Comparison of ENCODE assay signal across 8 mouse cellular contexts in the genomic region with DNA sequence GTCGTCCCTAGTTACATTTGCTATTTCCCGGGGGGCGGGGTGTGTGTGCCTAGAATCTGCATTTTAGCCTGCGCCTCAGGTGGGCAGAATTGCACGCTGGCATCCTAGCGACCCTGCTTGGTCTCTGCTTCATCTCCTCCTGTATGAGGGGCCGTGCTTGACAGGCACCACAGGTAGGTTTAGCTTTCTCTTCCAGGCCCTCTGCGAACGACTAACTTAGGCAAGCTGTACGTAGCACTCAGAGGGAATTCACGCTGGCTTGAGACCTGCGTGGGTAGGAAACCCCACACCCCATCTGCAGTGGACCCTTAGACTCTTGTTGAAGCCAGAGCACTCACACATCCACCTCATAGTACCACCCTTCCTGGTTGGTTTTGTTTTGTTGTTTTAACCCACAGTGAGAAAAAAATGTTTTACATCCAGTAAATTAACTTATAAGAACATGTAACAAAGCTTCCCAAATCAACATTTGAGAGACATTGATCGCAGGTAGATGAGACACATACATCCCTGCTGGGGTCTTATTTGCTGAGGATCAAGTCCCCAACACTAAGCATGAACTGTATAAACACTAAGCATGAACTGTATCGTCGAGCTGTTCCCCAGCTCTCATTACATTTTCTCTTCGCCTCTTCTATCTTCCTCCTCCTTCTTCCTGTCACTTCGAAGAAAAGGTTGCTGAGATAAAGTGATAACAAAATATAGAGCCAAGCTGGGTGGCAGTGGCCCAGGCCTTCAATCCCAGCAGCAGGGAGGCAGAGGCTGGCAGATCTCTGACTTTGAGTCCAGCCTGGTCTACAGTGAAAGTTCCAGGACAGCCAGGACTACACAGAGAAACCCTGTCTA. TPM values are rescaled to one million over a fixed set of nuclear protein-coding genes. Genes with fewer than 3 reads are reported as not detected.
A peak's percentile ranks its signal among the peaks of the same experiment; 100 is the strongest.
DNase-seq lines count a peak whose midpoint lies in the region; ATAC-seq and TF ChIP-seq lines count a peak whose summit lies in the region.

No protein-coding gene starts in this region.

- H3K9me3 ChIP-seq in liver, embryonic 11.5 days (ENCODE audit: control insufficient read depth, low read length), result no peaks in the 10 kb centered on the region

- peak overlapping the region; percentile 89 for H3K4me3 ChIP-seq in cerebellum, adult 2 months (replicated peaks; ENCODE audit: insufficient read depth, low read depth, low read length)
- H3K4me3 ChIP-seq in liver, embryonic 11.5 days (ENCODE audit: low read depth, low read length), result peak overlapping the region; percentile 72

- H3K27me3 ChIP-seq in cerebellum, adult 2 months (ENCODE audit: control insufficient read depth, insufficient read depth, low read length), result no peaks in the 10 kb centered on the region
- H3K27me3 ChIP-seq in liver, embryonic 11.5 days (replicated peaks; ENCODE audit: control insufficient read depth, insufficient read depth, low read length), result peaks cover 4% of the 10 kb centered on the region; the same call in 1 of the 2 replicates

- no peak for TF ChIP-seq CTCF in cerebellum, adult 2 months (IDR thresholded peaks at IDR 0.05; ENCODE audit: borderline replicate concordance, insufficient read depth, low read depth, low read length)

- H3K4me1 ChIP-seq in cerebellum, adult 2 months (ENCODE audit: control insufficient read depth, insufficient read depth, low read length), result peaks cover 18% of the 10 kb centered on the region
- H3K4me1 ChIP-seq in liver, embryonic 11.5 days (replicated peaks; ENCODE audit: control insufficient read depth, insufficient read depth, low read length), result peaks cover 30% of the 10 kb centered on the region

- no peak for ATAC-seq in liver, embryonic 11.5 days (replicated peaks; ENCODE audit: low FRiP score)

- no peaks in the 10 kb centered on the region for H3K36me3 ChIP-seq in liver, embryonic 11.5 days (ENCODE audit: control insufficient read depth, insufficient read depth, low read length)

- peak overlapping the region; percentile 77 for H3K9ac ChIP-seq in liver, embryonic 11.5 days (ENCODE audit: low read depth, low read length)

- H3K4me2 ChIP-seq in liver, embryonic 11.5 days, result peak overlapping the region; percentile 95

- no peak for DNase-seq in cerebellum, adult 2 months
- DNase-seq in cerebellum, adult 8-10 months, result no peak
- peak; percentile 40 to 46 for DNase-seq in spleen, postnatal 10 days (ENCODE audit: low spot score in 2 of 2)
- DNase-seq in spleen, postnatal 4 days (ENCODE audit: low spot score in 2 of 2), result no peak
- no peak for DNase-seq in liver, embryonic 11.5 days (ENCODE audit: low spot score)
- DNase-seq in thymus, postnatal 4 days, result peak; percentile 56
- no peak for DNase-seq in right cerebral cortex, postnatal 25 days
- DNase-seq in frontal cortex, adult 2 months (ENCODE audit: extremely low spot score in 1 of 2, low spot score in 1 of 2), result no peak

- H3K27ac ChIP-seq in cerebellum, adult 2 months (ENCODE audit: insufficient read depth, low read length), result peak overlapping the region; percentile 52
- H3K27ac ChIP-seq in liver, embryonic 11.5 days (ENCODE audit: low read depth, low read length), result peak overlapping the region; percentile 82

- no peak for TF ChIP-seq POLR2A in cerebellum, adult 2 months (IDR thresholded peaks at IDR 0.05; ENCODE audit: borderline replicate concordance, insufficient read depth, low read length)

- 24% methylated on average over 17 of the region's 17 CpGs for WGBS in cerebellum, adult 2 months
- 23% methylated on average over 17 of the region's 17 CpGs for WGBS in liver, embryonic 11.5 days

RNA-seq across cellular contexts. Expression of gene Sp2, which starts 4.1 kb away (rescaled TPM):
- 15.4 and 18.4 TPM in 2 replicates for polyA plus RNA-seq in cerebellum, adult 2 months (2012; rRNA removed)
- 18.3 and 18.9 TPM in 2 replicates for polyA plus RNA-seq in liver, embryonic 11.5 days (2014; fragmentation: Nextera tagmentation; extraction: Ambion mirVana)
- polyA plus RNA-seq in frontal cortex, adult 2 months (2012; rRNA removed), result 11.5 and 12.1 TPM in 2 replicates

RNA-seq across cellular contexts. Expression of gene Sp6, which starts 34.6 kb away (rescaled TPM):
- polyA plus RNA-seq in cerebellum, adult 2 months (2012; rRNA removed), result 1.4 and 2.1 TPM in 2 replicates
- polyA plus RNA-seq in liver, embryonic 11.5 days (2014; fragmentation: Nextera tagmentation; extraction: Ambion mirVana), result 0.17 TPM in 1 of 2 replicates, not detected in the other
- polyA plus RNA-seq in frontal cortex, adult 2 months (2012; rRNA removed), result 0.50 and 0.62 TPM in 2 replicates

RNA-seq across cellular contexts. Expression of gene Pnpo, which starts 34.8 kb away (rescaled TPM):
- polyA plus RNA-seq in cerebellum, adult 2 months (2012; rRNA removed), result 55.4 and 59.5 TPM in 2 replicates
- polyA plus RNA-seq in liver, embryonic 11.5 days (2014; fragmentation: Nextera tagmentation; extraction: Ambion mirVana), result 206 and 226 TPM in 2 replicates
- polyA plus RNA-seq in frontal cortex, adult 2 months (2012; rRNA removed), result 34.9 and 35.9 TPM in 2 replicates

RNA-seq across cellular contexts. Expression of gene Prr15l, which starts 50.7 kb away (rescaled TPM):
- polyA plus RNA-seq in cerebellum, adult 2 months (2012; rRNA removed), result not detected in 2 replicates
- polyA plus RNA-seq in liver, embryonic 11.5 days (2014; fragmentation: Nextera tagmentation; extraction: Ambion mirVana), result 1.8 and 2.2 TPM in 2 replicates
- not detected in 2 replicates for polyA plus RNA-seq in frontal cortex, adult 2 months (2012; rRNA removed)

RNA-seq across cellular contexts. Expression of gene Scrn2, which starts 51.1 kb away (rescaled TPM):
- 12.2 and 13.9 TPM in 2 replicates for polyA plus RNA-seq in cerebellum, adult 2 months (2012; rRNA removed)
- polyA plus RNA-seq in liver, embryonic 11.5 days (2014; fragmentation: Nextera tagmentation; extraction: Ambion mirVana), result 16.4 and 17.6 TPM in 2 replicates
- 6.1 and 6.3 TPM in 2 replicates for polyA plus RNA-seq in frontal cortex, adult 2 months (2012; rRNA removed)

Comparison
In these comparisons a context has a peak if more than half of its experiments do, and no peak if none do; other contexts are left out.
1. DNase-seq: peak in spleen, postnatal 10 days (2 of 2) and thymus, postnatal 4 days (single experiment); none in cerebellum, adult 2 months (0 of 2), cerebellum, adult 8-10 months (single experiment), spleen, postnatal 4 days (0 of 2), liver, embryonic 11.5 days (single experiment), right cerebral cortex, postnatal 25 days (single experiment) and frontal cortex, adult 2 months (0 of 2).